Mouse (Mus musculus): ENCODE measurements around the gene Hey2. TPM values are rescaled to one million over a fixed set of nuclear protein-coding genes. Genes with fewer than 3 reads are reported as not detected.

Hey2 gene
- 0.46 and 0.59 TPM in 2 replicates for polyA plus RNA-seq (2015; fragmentation: Nextera tagmentation; extraction: Ambion mirVana)

DNA sequence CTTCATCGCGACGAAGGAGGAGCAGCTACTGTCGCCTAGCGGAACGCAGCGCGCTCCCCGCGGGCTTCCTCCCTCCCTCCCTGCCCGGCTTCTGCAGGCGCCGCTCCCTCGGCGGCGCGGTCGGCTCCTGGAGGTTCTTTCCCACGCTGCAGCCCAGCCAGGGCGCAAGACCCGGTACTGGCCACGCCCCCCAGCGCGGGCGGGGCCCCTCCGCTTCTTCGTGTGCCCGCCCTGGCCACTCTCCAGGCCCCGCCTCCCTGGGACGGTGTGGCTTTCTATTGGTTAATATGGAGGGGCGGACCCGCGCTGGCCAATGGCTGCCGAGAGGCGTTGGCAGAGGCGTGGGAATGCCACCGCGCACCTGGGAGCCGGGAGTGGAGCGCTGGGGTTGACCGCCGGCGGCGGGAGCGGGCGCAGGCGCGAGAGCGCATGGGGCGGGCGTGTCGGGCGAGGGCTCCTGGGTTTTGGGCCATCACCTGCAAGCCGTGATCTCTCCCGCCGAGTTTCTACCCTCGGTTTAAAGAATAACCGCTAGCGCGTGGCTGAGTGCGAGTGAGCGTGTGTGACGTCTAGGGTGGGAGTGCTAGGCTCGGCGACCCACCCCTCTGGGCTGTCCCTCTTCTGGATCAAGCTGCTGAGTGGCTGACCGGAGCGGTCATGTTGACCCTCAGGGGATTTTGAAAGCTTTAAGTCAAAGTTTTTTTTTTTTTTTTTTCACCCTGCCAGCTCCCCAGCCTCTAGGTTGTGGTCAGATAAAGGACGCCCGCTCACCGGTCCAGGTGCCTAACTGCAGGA, at the start of gene Hey2:
Gene Hey2 (minus strand): TSS at position 159 of the 795 bp plus-strand sequence.
- DNase-seq, result peak; percentile 93
- H3K27ac ChIP-seq, result no peak within 1 kb of the TSS
- peaks cover 84% of the 10 kb centered on the region for H3K27me3 ChIP-seq
- peaks cover 22% of the 10 kb centered on the region for H3K4me1 ChIP-seq (replicated peaks)
- peak within 1 kb of the TSS; percentile 55 for H3K4me3 ChIP-seq (replicated peaks)
- peak within 1 kb of the TSS; percentile 39 for H3K9ac ChIP-seq
- WGBS (ENCODE audit: insufficient replicate concordance), result under 1% methylated on average over 67 of the region's 70 CpGs
- H3K36me3 ChIP-seq, result no peaks in the 10 kb centered on the region
- H3K4me2 ChIP-seq, result peak within 1 kb of the TSS; percentile 76
- ATAC-seq (ENCODE audit: low read depth), result peak; percentile 100
- H3K9me3 ChIP-seq (replicated peaks), result no peaks in the 10 kb centered on the region

DNA sequence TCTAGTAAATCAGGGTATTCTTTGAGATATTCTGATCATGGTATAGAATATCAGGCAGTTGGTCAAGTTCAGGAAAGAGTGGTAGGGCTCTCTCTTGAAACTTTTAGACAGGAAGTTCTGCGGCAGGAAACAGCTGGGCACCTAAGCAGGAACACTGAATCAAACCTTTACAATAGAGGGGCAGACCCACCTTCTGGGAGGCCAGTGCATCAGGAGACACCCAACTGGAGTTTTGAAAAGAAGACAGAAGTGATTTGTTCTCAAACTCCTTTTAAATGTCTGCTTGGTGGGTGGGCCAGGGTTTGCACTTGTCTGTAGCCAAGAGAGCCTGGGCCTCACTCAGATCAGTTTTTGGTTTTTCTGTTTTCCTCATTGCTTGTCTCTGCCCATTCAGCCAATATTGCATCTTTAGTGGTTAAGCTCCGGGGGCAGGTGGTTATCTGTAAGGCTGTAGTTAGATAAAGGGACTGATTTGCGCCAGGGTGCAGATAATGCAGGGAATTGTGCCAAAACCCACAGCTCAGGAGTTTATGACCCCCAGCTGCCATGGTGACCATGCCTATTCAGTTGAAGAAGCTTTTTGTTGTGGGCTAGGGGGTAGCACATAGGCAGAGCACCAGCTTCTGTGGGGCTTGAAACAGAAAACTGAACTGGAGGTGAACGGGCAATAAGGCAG, 40.6 kb upstream of the Hey2 start:
- WGBS (ENCODE audit: insufficient replicate concordance), result 40% methylated on average over 4 of the region's 4 CpGs
- Histone ChIP-seq H3K4me2 (no peak overlapping the region), H3K9me3 (replicated peaks) (no peaks in the 10 kb centered on the region), H3K27ac (no peak overlapping the region), H3K36me3 (no peaks in the 10 kb centered on the region), H3K27me3 (no peaks in the 10 kb centered on the region), H3K4me3 (replicated peaks) (no peak overlapping the region), H3K4me1 (replicated peaks) (no peaks in the 10 kb centered on the region), H3K9ac (no peak overlapping the region)
- no peak for DNase-seq
- ATAC-seq (ENCODE audit: low read depth), result no peak

DNA sequence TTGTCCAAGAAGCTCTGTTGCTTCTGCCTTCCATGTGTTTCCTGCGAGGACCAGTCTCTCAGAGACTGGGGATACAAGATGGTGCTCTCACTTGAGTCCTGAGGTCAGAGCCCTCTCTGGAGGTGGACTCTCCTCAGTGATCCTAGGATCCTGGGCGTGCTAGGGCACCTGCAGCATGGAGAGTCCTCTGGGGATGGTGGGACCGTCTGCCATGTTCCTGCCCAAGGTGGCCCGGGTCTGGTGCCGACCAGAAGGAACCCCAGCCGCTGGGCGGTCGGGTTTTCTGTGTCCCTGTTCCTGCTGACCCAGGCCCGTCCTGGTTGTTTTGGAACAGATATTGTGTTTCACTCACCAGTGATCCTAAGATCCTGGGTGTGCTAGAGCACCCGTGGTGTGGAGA, 38.5 kb upstream of the Hey2 start:
- Histone ChIP-seq H3K27me3 (no peaks in the 10 kb centered on the region), H3K4me3 (replicated peaks) (no peak overlapping the region), H3K36me3 (no peaks in the 10 kb centered on the region), H3K27ac (no peak overlapping the region), H3K4me1 (replicated peaks) (no peaks in the 10 kb centered on the region), H3K4me2 (no peak overlapping the region), H3K9ac (no peak overlapping the region), H3K9me3 (replicated peaks) (no peaks in the 10 kb centered on the region)
- ATAC-seq (ENCODE audit: low read depth), result no peak
- 65% methylated on average over 10 of the region's 10 CpGs for WGBS (ENCODE audit: insufficient replicate concordance)
- no peak for DNase-seq

GRCm38 (mm10) chr10:30845101-30845825, 2.7 kb upstream of the Hey2 start:
- Histone ChIP-seq H3K4me1 (replicated peaks) (peaks cover 22% of the 10 kb centered on the region), H3K36me3 (no peaks in the 10 kb centered on the region), H3K9me3 (replicated peaks) (no peaks in the 10 kb centered on the region), H3K27ac (no peak overlapping the region), H3K9ac (no peak overlapping the region), H3K4me3 (replicated peaks) (no peak overlapping the region), H3K27me3 (peaks cover 79% of the 10 kb centered on the region), H3K4me2 (no peak overlapping the region)
- WGBS (ENCODE audit: insufficient replicate concordance), result 16% methylated on average over 13 of the region's 13 CpGs
- ATAC-seq (ENCODE audit: low read depth) (no peak), DNase-seq (no peak)

- ATAC-seq (ENCODE audit: low read depth) (no peak), DNase-seq (no peak)
- Histone ChIP-seq H3K9me3 (replicated peaks) (no peaks in the 10 kb centered on the region), H3K9ac (no peak overlapping the region), H3K4me1 (replicated peaks) (peaks cover 22% of the 10 kb centered on the region), H3K27ac (no peak overlapping the region), H3K4me3 (replicated peaks) (no peak overlapping the region; the same call in none of the 2 replicates), H3K27me3 (peaks cover 84% of the 10 kb centered on the region), H3K4me2 (peak overlapping the region; percentile 76), H3K36me3 (no peaks in the 10 kb centered on the region)
- WGBS (ENCODE audit: insufficient replicate concordance), result 6% methylated on average over 30 of the region's 30 CpGs
Observed at GRCm38 (mm10) chr10:30844191-30845010, 1.8 kb upstream of the Hey2 start.

- peak overlapping the region; percentile 55 for H3K4me3 ChIP-seq (replicated peaks)
- H3K9ac ChIP-seq, result no peak overlapping the region
- WGBS (ENCODE audit: insufficient replicate concordance), result 2% methylated on average over 21 of the region's 21 CpGs
- peaks cover 22% of the 10 kb centered on the region for H3K4me1 ChIP-seq (replicated peaks)
- DNase-seq (no peak), ATAC-seq (ENCODE audit: low read depth) (no peak)
- no peaks in the 10 kb centered on the region for H3K9me3 ChIP-seq (replicated peaks)
- peak overlapping the region; percentile 76 for H3K4me2 ChIP-seq
- H3K36me3 ChIP-seq, result no peaks in the 10 kb centered on the region
- H3K27me3 ChIP-seq, result peaks cover 87% of the 10 kb centered on the region
- H3K27ac ChIP-seq, result no peak overlapping the region
Observed at GRCm38 (mm10) chr10:30843438-30844190, 1.0 kb upstream of the Hey2 start.

GRCm38 (mm10) chr10:30842228-30842627, 373 bp downstream of the Hey2 start:
- H3K36me3 ChIP-seq, result no peaks in the 10 kb centered on the region
- H3K4me2 ChIP-seq, result peak overlapping the region; percentile 76
- H3K27ac ChIP-seq, result no peak overlapping the region
- peaks cover 80% of the 10 kb centered on the region for H3K27me3 ChIP-seq
- WGBS (ENCODE audit: insufficient replicate concordance), result 2% methylated on average over 29 of the region's 29 CpGs
- peak overlapping the region; percentile 55 for H3K4me3 ChIP-seq (replicated peaks)
- H3K4me1 ChIP-seq (replicated peaks), result peaks cover 22% of the 10 kb centered on the region
- H3K9me3 ChIP-seq (replicated peaks), result no peaks in the 10 kb centered on the region
- peak; percentile 27; the same call in 1 of the 2 replicates for ATAC-seq (ENCODE audit: low read depth)
- H3K9ac ChIP-seq, result peak overlapping the region; percentile 39
- DNase-seq, result no peak

- Histone ChIP-seq H3K27ac (no peak overlapping the region), H3K27me3 (peaks cover 66% of the 10 kb centered on the region), H3K4me2 (no peak overlapping the region), H3K36me3 (no peaks in the 10 kb centered on the region), H3K4me1 (replicated peaks) (peaks cover 22% of the 10 kb centered on the region), H3K9ac (no peak overlapping the region), H3K4me3 (replicated peaks) (no peak overlapping the region), H3K9me3 (replicated peaks) (no peaks in the 10 kb centered on the region)
- ATAC-seq (ENCODE audit: low read depth) (no peak), DNase-seq (no peak)
- WGBS (ENCODE audit: insufficient replicate concordance), result 72% methylated on average over 5 of the region's 5 CpGs
Observed at GRCm38 (mm10) chr10:30840824-30841223, 1.8 kb downstream of the Hey2 start.

DNA sequence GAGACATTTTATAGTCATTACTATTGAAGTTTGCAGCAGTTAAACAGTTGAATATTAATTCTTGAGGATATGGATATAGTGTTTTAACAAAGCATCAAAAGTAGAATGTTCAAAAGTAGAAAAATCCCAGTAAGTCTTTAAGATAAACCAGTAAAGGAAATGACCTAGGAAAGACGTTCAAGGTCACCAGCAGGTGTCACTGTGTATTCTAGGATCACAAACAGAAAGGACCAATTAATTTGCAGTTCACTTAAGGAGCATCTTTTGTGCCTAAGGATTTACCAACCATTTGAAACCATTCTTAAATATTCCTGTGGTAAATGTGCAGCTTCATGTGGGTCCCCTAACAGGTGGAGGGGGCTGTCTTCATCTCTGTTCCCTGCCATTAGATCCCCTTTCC, 4.4 kb downstream of the Hey2 start:
- Histone ChIP-seq H3K27ac (no peak overlapping the region), H3K4me1 (replicated peaks) (peaks cover 14% of the 10 kb centered on the region), H3K9ac (no peak overlapping the region), H3K4me3 (replicated peaks) (no peak overlapping the region), H3K36me3 (no peaks in the 10 kb centered on the region), H3K4me2 (no peak overlapping the region), H3K27me3 (peaks cover 40% of the 10 kb centered on the region), H3K9me3 (replicated peaks) (no peaks in the 10 kb centered on the region)
- DNase-seq (no peak), ATAC-seq (ENCODE audit: low read depth) (no peak)
- WGBS (ENCODE audit: insufficient replicate concordance), result 11% methylated on average over 1 of the region's 1 CpGs

DNA sequence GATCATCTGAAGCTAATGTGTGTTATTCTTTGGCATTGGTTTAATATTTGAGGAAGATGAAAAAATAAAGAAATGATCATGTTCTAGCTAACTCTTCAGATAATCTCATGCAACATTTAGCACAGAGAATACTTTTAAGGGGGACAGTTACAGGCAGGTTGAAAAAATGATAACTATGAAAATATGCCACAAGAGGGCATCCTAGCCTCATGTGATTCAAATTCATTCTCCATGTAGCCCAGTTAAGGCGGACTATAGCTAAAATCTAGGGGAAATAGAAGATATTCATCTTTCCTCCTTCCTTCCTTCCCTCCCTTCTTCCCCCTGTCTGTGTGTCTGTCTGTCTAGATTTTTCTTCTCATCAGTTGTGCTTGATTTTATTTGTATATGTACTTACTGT, 17.6 kb downstream of the Hey2 start:
- WGBS (ENCODE audit: insufficient replicate concordance), result 6% methylated on average over 1 of the region's 1 CpGs
- DNase-seq, result no peak
- H3K4me1 ChIP-seq (replicated peaks), result no peaks in the 10 kb centered on the region

More for the DNA sequence above, 17.6 kb downstream of the Hey2 start:
- H3K27me3 ChIP-seq, result 0 out of 2 replicates have a peak, but pooled peaks cover 3% of the 10 kb centered on the region
- no peak for ATAC-seq (ENCODE audit: low read depth)
- H3K9me3 ChIP-seq (replicated peaks), result no peaks in the 10 kb centered on the region
- no peak overlapping the region for H3K9ac ChIP-seq
- H3K4me3 ChIP-seq (replicated peaks), result no peak overlapping the region
- no peak overlapping the region for H3K4me2 ChIP-seq
- H3K27ac ChIP-seq, result no peak overlapping the region
- no peaks in the 10 kb centered on the region for H3K36me3 ChIP-seq

All from liver, embryonic 13.5 days (tissue).